Mouse (Mus musculus) heart, postnatal 0 days (tissue): ENCODE measurements around the gene Hacd1. TPM values are rescaled to one million over a fixed set of nuclear protein-coding genes. Genes with fewer than 3 reads are reported as not detected.

ENCODE experiments used
- ATAC-seq: fragments of 200-750 bp; cut with Nextera tagmentation; 2 replicates; pipeline ENCODE4 v1.8.0; 2017; ENCODE audit warnings: low read depth, moderate number of reproducible peaks, moderate library complexity; ENCODE audit not compliant: insufficient read depth
- DNase-seq: peaks from one replicate; pipeline ENCODE4 v3.0.0-alpha.2; 2016; ENCODE audit warnings: low spot score
- H3K27ac ChIP-seq: fragments of 300-500 bp; sonication (generic); 2 replicates; pipeline ENCODE4 v1.5.1; 2014; ENCODE audit warnings: low read depth, mild to moderate bottlenecking
- H3K27me3 ChIP-seq: fragments of 300-500 bp; sonication (generic); 2 replicates; pipeline ENCODE4 v1.6.1; 2014; ENCODE audit warnings: low read length, mixed read lengths; ENCODE audit not compliant: control insufficient read depth, insufficient read depth
- H3K36me3 ChIP-seq: fragments of 300-500 bp; sonication (generic); replicated peaks from 2 replicates; pipeline ENCODE4 v1.6.1; 2014; ENCODE audit warnings: low read length, mixed read lengths; ENCODE audit not compliant: control insufficient read depth, insufficient read depth
- H3K4me1 ChIP-seq: fragments of 300-500 bp; sonication (generic); 2 replicates; pipeline ENCODE4 v1.6.1; 2014; ENCODE audit warnings: antibody characterized with exemption; ENCODE audit not compliant: control insufficient read depth, insufficient read depth
- H3K4me2 ChIP-seq: fragments of 300-500 bp; sonication (generic); 2 replicates; pipeline ENCODE4 v1.6.1; 2014; ENCODE audit warnings: low read depth, mild to moderate bottlenecking, low read length, moderate library complexity
- H3K4me3 ChIP-seq: fragments of 300-500 bp; sonication (generic); 2 replicates; pipeline ENCODE4 v1.5.1; 2014; ENCODE audit warnings: low read depth, low read length
- H3K9ac ChIP-seq: fragments of 300-500 bp; sonication (generic); replicated peaks from 2 replicates; pipeline ENCODE4 v1.6.1; 2014; ENCODE audit warnings: low read depth, low read length, mixed read lengths
- H3K9me3 ChIP-seq: fragments of 300-500 bp; sonication (generic); replicated peaks from 2 replicates; pipeline ENCODE4 v1.6.1; 2016; ENCODE audit warnings: low read length; ENCODE audit not compliant: control insufficient read depth
- CTCF ChIP-seq: IDR thresholded peaks from 2 replicates; pipeline ENCODE4 v1.5.1; 2016; ENCODE audit warnings: antibody characterized with exemption, control low read depth, low read depth
- EP300 ChIP-seq: IDR thresholded peaks from 2 replicates; pipeline ENCODE4 v1.6.1; 2016; ENCODE audit warnings: antibody characterized with exemption, low read depth
- WGBS: fragments of 180-500 bp; shearing (Covaris S2); extraction: QIAGEN DNeasy Blood & Tissue Kit; methylation state at CpG from one replicate; pipeline ENCODE4 v1.1.7; 2014; 5-methylcytosine and 5-hydroxymethylcytosine counted together
- polyA plus RNA-seq: library from polyadenylated mRNA; unstranded; fragments of >200 nt; fragmentation: Nextera tagmentation; extraction: Ambion mirVana; gene quantifications from 2 replicates; pipeline ENCODE4 v1.2.1, GENCODE M21; 2015
- total RNA-seq: library from RNA; depleted of rRNA; stranded (reverse); fragments of >200 nt; gene quantifications from 2 replicates; pipeline ENCODE4 v1.2.3, GENCODE M21; 2014; ENCODE audit warnings: low replicate concordance; rRNA removed

The Hacd1 gene
- total and polyA plus RNA-seq, 2 experiments from 2014 or later = 430 to 440 TPM

DNA sequence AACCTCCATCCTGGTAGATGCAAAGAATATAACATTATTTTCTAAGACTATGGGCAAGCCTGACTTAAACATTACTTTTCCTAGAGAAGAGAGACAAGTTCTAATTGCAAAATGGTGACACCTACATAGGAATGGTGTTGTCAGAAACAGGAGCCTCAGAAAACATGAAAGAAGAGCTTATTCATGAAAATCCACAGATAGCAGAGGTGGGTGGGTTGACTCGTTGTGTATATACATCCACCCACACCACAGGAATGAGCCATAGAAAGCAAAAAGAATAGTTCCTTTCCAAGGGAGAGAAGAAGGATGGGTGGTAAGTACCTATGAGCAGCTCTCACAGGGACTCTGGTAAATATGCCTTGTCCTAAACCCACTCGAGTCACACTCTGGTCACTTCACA lies 239.3 kb downstream of the Hacd1 start:
- WGBS = 68% methylated on average over 2 of the region's 2 CpGs
- no peaks in the 10 kb centered on the region for H3K4me1 ChIP-seq
- DNase-seq (no peak), ATAC-seq (no peak)
- H3K27me3 ChIP-seq = no peaks in the 10 kb centered on the region
- TF ChIP-seq EP300 (no peak), CTCF (no peak)
- no peaks in the 10 kb centered on the region for H3K9me3 ChIP-seq
- H3K36me3 ChIP-seq = no peaks in the 10 kb centered on the region
- H3K4me3 ChIP-seq = no peak overlapping the region
- H3K4me2 ChIP-seq = no peak overlapping the region
- H3K27ac ChIP-seq = no peak overlapping the region
- no peak overlapping the region for H3K9ac ChIP-seq

DNA sequence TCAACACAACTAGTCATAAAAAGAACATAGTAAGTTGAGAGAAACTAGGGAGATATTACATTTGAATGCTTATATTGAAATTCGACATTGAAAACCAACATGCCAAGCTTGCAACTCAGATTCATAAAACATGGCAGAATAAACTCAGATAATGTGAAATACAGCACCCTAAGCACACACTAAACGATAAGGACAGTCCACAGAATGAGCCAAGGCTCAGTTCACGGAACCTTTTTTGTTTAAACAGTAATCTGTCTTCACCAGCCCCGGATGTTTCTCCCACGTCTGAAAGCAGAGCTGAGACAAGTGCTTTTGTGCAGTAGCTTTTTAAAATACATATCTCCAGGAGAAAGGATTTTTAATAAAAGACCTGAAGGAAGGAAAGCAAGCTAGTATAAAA lies 247.3 kb downstream of the Hacd1 start:
- no peaks in the 10 kb centered on the region for H3K4me1 ChIP-seq
- H3K4me2 ChIP-seq = no peak overlapping the region
- no peaks in the 10 kb centered on the region for H3K36me3 ChIP-seq
- no peak for DNase-seq
- 59% methylated on average over 5 of the region's 5 CpGs for WGBS
- no peak overlapping the region for H3K9ac ChIP-seq
- H3K9me3 ChIP-seq = no peaks in the 10 kb centered on the region
- no peak for ATAC-seq
- H3K27ac ChIP-seq = no peak overlapping the region
- H3K27me3 ChIP-seq = no peaks in the 10 kb centered on the region
- H3K4me3 ChIP-seq = no peak overlapping the region
- TF ChIP-seq EP300 = no peak
- TF ChIP-seq CTCF = no peak

DNA sequence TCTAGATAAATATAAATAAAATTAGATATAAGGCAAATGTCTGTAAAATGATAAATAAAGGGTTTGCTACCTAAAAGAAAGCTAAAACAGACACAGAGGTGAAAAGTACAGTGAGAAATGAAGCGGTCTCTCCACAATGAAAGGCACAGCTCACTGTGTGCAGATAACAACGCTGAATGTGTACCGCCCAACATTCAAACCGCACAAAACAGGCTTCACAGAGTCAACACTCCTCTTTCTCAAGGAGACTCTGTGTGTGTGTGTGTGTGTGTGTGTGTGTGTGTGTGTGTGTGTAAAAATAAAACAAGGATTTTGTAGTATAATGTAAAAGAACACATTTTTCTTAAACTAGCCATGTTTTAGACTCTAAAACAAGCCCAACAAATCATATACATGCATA lies 247.9 kb downstream of the Hacd1 start:
- no peak for DNase-seq
- 66% methylated on average over 4 of the region's 4 CpGs for WGBS
- H3K4me2 ChIP-seq = no peak overlapping the region
- no peak overlapping the region for H3K9ac ChIP-seq
- TF ChIP-seq CTCF (no peak), EP300 (no peak)
- no peaks in the 10 kb centered on the region for H3K4me1 ChIP-seq
- H3K27me3 ChIP-seq = no peaks in the 10 kb centered on the region
- H3K9me3 ChIP-seq = no peaks in the 10 kb centered on the region
- H3K27ac ChIP-seq = no peak overlapping the region
- no peak for ATAC-seq
- no peak overlapping the region for H3K4me3 ChIP-seq
- H3K36me3 ChIP-seq = no peaks in the 10 kb centered on the region

DNA sequence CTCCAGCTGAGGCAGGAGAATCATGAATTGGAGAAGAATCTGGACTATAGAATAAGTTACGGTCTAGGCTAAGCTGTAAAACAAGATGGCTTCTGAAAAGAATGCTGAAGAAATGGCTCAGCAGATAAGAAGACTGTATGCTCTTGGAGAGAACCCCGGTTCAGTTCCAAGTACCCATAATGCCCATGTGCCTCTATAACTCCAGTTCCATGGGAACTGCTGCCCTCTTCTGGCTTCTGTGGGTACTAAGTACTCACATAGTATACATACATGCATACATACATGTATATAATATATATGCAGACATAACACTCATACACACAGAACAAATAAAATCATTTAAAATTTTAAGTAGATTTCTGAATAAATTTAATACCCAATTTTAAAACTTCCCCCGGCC lies 249.8 kb downstream of the Hacd1 start:
- no peak overlapping the region for H3K9ac ChIP-seq
- TF ChIP-seq EP300 (no peak), CTCF (no peak; the same call in 1 of the 2 replicates)
- no peaks in the 10 kb centered on the region for H3K9me3 ChIP-seq
- no peak overlapping the region for H3K4me3 ChIP-seq
- 86% methylated on average over 3 of the region's 3 CpGs for WGBS
- H3K27ac ChIP-seq = no peak overlapping the region
- no peaks in the 10 kb centered on the region for H3K36me3 ChIP-seq
- no peaks in the 10 kb centered on the region for H3K27me3 ChIP-seq
- H3K4me1 ChIP-seq = no peaks in the 10 kb centered on the region
- ATAC-seq (no peak), DNase-seq (no peak)
- H3K4me2 ChIP-seq = no peak overlapping the region

DNA sequence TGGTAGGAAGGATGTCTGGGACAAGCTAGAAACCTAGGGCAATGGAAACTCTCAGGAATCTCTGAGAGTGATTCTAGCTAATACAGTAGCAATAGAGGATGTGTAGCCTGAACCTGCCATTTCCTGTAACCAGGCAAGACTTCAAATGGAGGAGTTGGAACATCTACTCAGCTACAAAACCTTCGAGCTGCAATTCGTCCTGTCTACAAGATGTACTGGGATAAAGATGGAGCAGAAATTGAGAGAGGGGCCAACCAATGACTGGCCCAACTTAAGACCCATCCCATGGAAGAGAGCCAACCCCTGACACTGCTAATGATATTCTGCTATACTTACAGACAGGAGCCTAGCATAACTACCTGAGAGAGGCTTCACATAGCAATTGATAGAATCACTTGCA lies 255.3 kb downstream of the Hacd1 start:
- no peak overlapping the region for H3K9ac ChIP-seq
- H3K9me3 ChIP-seq = no peaks in the 10 kb centered on the region
- no peaks in the 10 kb centered on the region for H3K27me3 ChIP-seq
- H3K4me2 ChIP-seq = no peak overlapping the region
- no peaks in the 10 kb centered on the region for H3K4me1 ChIP-seq
- H3K36me3 ChIP-seq = no peaks in the 10 kb centered on the region
- no peak for TF ChIP-seq CTCF
- no peak for TF ChIP-seq EP300
- ATAC-seq (no peak), DNase-seq (no peak)
- H3K4me3 ChIP-seq = no peak overlapping the region
- no peak overlapping the region for H3K27ac ChIP-seq
- whole genome bisulfite sequencing = 75% methylated on average over 2 of the region's 2 CpGs

Other genes starting within 250 kb of the Hacd1 start
- gene Stam, start 18.0 kb upstream of the Hacd1 start, total RNA-seq = 27.7 and 42.7 TPM in 2 replicates
- gene Stam, start 18.0 kb upstream of the Hacd1 start, polyA plus RNA-seq = 29.9 and 30.7 TPM in 2 replicates
- gene Tmem236, start 118.4 kb upstream of the Hacd1 start, total RNA-seq = 1.2 TPM in 1 of 2 replicates, not detected in the other
- 0.04 and 0.07 TPM in 2 replicates for gene Tmem236, start 118.4 kb upstream of the Hacd1 start, polyA plus RNA-seq
- gene Mrc1, start 173.3 kb upstream of the Hacd1 start, total RNA-seq = 9.9 and 10.7 TPM in 2 replicates
- 2.6 and 3.2 TPM in 2 replicates for gene Mrc1, start 173.3 kb upstream of the Hacd1 start, polyA plus RNA-seq